32 mouse cellular contexts compared by ENCODE assay signal in the genomic region with DNA sequence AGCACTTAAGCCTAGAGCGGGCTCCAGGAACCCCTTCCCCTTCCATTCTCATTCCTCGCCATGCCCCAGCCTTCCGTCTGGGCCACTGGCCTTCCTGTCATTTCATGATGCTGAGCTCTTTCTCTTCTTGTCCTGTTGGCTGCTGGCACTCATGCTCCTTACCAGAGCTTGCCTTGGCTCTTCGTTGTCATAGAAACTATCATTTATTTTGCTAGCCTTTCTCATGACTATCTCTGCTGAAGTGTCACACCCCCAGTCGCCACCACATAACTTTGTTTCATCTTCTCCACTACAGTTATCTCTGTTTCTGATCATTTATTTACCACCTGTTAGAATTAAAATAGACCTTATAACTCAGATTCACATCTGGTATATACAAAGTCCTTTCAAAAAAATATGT.
"Had no signal": no experiment of that assay in that cellular context is flagged by ENCODE, and none has a peak within 500 bp of the region (broad histone marks: within the 10 kb centered on the region; RNA-seq: fewer than 3 reads in every experiment).

No protein-coding gene starts in this region.

- H3K9me3 ChIP-seq: limb, embryonic 10.5 days; limb, embryonic 12.5 days; limb, embryonic 13.5 days; limb, embryonic 15.5 days; liver, embryonic 12.5 days; liver, embryonic 13.5 days; liver, embryonic 15.5 days; lung, embryonic 15.5 days; megakaryocyte, embryonic 14.5 days; midbrain, embryonic 10.5 days; midbrain, embryonic 12.5 days; midbrain, embryonic 13.5 days; midbrain, embryonic 15.5 days; neural tube, embryonic 12.5 days; neural tube, embryonic 13.5 days had no signal

- H3K27ac ChIP-seq: left cerebral cortex, adult 2 months; limb, embryonic 10.5 days; limb, embryonic 12.5 days; limb, embryonic 13.5 days; limb, embryonic 15.5 days; liver, embryonic 12.5 days; liver, embryonic 13.5 days; liver, embryonic 15.5 days; lung, embryonic 15.5 days; macrophage; midbrain, embryonic 10.5 days; midbrain, embryonic 12.5 days; midbrain, embryonic 13.5 days; midbrain, embryonic 15.5 days; neural tube, embryonic 12.5 days; neural tube, embryonic 13.5 days had no signal

- H3K9ac ChIP-seq: limb, embryonic 12.5 days; limb, embryonic 13.5 days; limb, embryonic 15.5 days; liver, embryonic 12.5 days; liver, embryonic 13.5 days; liver, embryonic 15.5 days; lung, embryonic 14.5 days; lung, embryonic 15.5 days; midbrain, embryonic 12.5 days; midbrain, embryonic 13.5 days; midbrain, embryonic 15.5 days; neural tube, embryonic 12.5 days; neural tube, embryonic 13.5 days had no signal

- H3K4me3 ChIP-seq: left cerebral cortex, adult 2 months; limb, embryonic 10.5 days; limb, embryonic 12.5 days; limb, embryonic 13.5 days; limb, embryonic 15.5 days; liver, embryonic 12.5 days; liver, embryonic 13.5 days; liver, embryonic 15.5 days; lung, embryonic 15.5 days; megakaryocyte, embryonic 14.5 days; midbrain, embryonic 10.5 days; midbrain, embryonic 12.5 days; midbrain, embryonic 13.5 days; midbrain, embryonic 15.5 days; myocyte; neural tube, embryonic 12.5 days; neural tube, embryonic 13.5 days had no signal

- H3K4me1 ChIP-seq: limb, embryonic 10.5 days; limb, embryonic 12.5 days; limb, embryonic 13.5 days; limb, embryonic 15.5 days; liver, embryonic 12.5 days; liver, embryonic 13.5 days; liver, embryonic 15.5 days; midbrain, embryonic 15.5 days; neural tube, embryonic 12.5 days; neural tube, embryonic 13.5 days had no signal

- H3K36me3 ChIP-seq: limb, embryonic 13.5 days; limb, embryonic 15.5 days; liver, embryonic 12.5 days; liver, embryonic 13.5 days; liver, embryonic 15.5 days; lung, embryonic 15.5 days; midbrain, embryonic 10.5 days; midbrain, embryonic 15.5 days had no signal

- DNase-seq: left cerebral cortex, postnatal 4 days; liver; liver, embryonic 13.5 days; lung, adult 18-20 months; lung, adult 2 months; lung, embryonic 14.5 days; lung, postnatal 10 days; lung, postnatal 14 days; lung, postnatal 36 days; lung, postnatal 4 days; midbrain, embryonic 14.5 days had no signal

- ATAC-seq: liver, embryonic 12.5 days; lung, postnatal 0 days; midbrain, embryonic 13.5 days; midbrain, embryonic 15.5 days; midbrain, embryonic 16.5 days had no signal

- H3K4me2 ChIP-seq: limb, embryonic 12.5 days; limb, embryonic 13.5 days; limb, embryonic 15.5 days; liver, embryonic 11.5 days; liver, embryonic 12.5 days; liver, embryonic 13.5 days; liver, embryonic 15.5 days; lung, embryonic 14.5 days; lung, embryonic 15.5 days; midbrain, embryonic 11.5 days; midbrain, embryonic 12.5 days; midbrain, embryonic 13.5 days; midbrain, embryonic 15.5 days; neural tube, embryonic 12.5 days; neural tube, embryonic 13.5 days had no signal

- H3K27me3 ChIP-seq: limb, embryonic 12.5 days; limb, embryonic 13.5 days; limb, embryonic 15.5 days; liver, embryonic 12.5 days; liver, embryonic 13.5 days; liver, embryonic 15.5 days; lung, embryonic 15.5 days; megakaryocyte, embryonic 14.5 days; midbrain, embryonic 12.5 days; midbrain, embryonic 13.5 days; midbrain, embryonic 15.5 days; neural tube, embryonic 12.5 days; neural tube, embryonic 13.5 days had no signal
